Mouse (Mus musculus) urinary bladder, adult 18-20 months (tissue): ENCODE data around the gene Fry.

Experiments
- DNase-seq, 2 experiments: peaks; one replicate each; pipeline ENCODE4 v3.0.0; 2022; ENCODE audit warnings: low spot score in 2 of 2, mixed read lengths in 2 of 2

Gene Fry

GRCm38 (mm10) chr5:150128432-150128831 lies 10.0 kb downstream of the Fry start:
- no peak for DNase-seq

- no peak for DNase-seq
These were observed 11.7 kb downstream of the Fry start for GRCm38 (mm10) chr5:150130144-150130543.

DNA sequence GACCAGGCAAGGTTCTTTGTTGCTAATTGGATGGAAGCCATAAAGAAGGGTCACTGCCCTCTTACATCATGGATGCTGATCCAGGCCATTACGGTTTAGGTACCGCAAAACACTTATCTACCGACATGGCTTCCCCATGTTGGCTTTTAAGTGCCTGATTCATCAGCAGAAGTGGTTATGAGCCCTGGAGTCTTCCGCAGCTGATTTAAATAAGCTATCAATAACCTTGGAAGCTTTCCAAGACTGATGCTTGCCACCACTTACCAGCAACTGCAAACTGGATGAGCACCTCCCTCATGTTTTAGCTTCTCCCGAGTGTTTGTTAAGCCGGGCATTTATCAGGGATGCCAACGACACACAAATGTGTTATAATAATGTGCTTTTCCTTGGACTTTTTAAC lies 12.7 kb downstream of the Fry start:
- DNase-seq = no peak

DNA sequence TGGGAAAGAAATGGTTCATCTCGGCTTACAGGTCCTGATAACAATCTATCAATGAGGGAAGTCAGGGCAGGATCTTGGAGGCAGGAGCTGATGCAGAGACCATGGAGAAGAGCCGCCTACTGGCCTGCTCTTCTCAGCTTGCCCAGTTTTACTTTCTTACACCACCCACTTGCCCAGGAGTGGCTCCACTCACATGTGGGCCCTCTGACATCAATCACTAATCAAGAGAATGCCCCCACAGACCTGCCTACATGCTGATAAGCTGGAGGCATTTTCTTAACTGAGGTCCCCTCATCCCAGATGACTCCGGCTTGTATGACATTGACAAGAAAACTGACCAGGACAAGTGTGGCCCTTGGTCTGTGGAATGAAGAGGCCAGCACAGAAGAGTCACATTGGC lies 16.2 kb downstream of the Fry start:
- no peak for DNase-seq

GRCm38 (mm10) chr5:150135529-150135928 lies 17.1 kb downstream of the Fry start:
- DNase-seq = no peak

DNA sequence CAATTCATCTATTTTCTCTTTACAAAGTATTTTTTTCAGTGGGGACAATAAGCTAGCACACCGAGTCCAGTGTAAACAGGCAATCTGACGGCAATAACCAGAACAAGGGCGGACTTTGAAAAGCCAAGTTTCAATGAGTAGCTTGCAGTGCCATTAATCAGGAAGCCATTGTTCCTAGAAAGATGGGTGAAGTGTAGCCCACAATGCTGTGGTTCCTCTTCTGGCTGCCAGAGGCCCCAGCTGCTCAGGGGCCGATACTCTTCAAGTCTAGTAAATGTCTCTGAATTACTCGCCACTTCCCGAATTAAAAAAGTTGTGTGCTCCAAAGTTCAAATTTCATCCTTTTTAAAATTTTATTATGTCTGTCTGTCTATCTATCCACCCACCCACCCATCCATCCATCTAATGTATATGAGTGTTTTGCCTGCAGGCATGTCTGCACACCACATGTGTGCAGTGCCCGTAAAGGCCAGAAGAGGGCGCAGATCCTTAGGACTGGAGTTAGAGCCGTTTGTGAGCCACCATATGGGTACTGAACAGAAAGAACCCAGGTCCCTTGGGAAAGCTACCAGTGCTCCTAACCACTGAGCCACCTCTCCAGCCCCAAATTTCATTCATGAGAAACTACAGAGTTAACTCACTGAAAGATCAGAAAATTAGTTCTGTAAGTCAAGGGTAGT lies 19.5 kb downstream of the Fry start:
- no peak for DNase-seq

DNA sequence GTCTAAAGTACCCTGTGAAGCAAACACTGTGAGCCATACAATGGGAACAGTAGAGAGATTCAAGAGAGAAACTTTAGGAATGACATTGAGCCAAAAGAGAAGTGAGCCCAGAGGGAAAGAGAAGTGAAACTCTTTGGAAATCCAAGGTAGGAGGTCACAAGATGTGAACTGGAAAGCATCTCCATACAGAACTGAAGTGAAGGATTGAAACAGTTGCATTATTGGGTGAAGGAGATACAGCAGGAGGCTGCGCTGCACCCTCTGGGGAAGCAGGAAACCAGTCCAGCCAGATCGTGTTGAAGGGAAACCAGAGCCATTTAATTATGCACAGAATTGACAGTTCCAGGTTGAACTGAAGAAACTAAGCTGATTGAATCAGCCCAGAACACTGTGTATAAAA lies 22.1 kb downstream of the Fry start:
- DNase-seq = no peak

DNA sequence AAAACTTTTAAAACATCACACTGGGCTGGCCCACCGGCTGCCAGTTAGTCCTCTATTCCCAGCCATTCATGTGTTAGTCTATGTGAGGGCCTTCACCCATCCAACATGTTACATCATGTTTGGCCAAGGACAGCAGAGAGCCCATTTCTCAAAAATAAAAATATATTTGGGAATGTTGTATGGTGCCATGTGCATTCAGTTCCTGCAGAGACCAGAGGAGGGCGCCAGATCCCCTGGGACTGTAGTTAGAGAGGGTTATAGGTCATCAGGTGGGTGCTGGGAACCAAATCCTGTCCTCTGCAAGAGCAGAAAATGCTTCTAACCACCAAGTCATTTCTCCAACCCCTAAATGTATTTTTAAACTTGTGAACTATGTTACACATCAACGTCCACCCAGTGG lies 27.5 kb downstream of the Fry start:
- no peak for DNase-seq

DNA sequence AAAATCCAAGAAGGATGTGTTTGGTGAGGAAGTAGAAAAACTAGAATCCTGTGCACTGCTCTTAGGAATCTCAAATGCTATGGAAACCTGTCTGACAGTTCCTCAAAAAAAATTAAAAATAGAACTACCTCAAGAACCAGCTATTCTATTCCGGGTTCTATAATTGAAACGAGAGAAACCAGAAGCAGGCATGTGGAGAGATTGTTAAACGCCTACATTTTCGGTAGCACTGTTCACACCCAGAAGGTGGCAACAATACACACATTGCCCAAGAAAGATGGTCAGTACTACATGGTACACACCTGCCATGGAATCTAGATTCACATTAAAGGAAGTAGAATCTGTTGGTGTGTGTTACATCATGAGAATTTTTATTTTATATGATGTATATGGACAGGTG lies 28.2 kb downstream of the Fry start:
- DNase-seq = no peak

DNA sequence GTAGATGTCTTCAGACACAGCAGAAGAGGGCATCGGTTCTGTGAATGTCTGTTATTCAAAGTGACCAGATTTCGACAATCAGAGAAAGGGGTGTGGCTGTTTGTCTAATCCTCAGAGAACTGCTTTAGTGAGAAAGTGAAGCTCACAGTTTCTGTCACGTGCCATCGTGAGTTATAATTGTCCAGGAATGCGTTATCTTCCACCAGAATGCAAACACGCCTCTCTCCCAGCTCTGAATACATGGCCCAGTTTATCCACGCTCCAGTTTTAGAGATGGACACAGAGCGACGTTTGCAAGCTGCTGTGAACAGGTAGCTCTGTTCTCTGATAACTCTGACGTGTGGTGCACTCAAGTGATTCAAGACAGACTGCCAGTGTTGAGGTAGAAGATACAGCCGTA lies 31.3 kb downstream of the Fry start:
- DNase-seq = no peak

DNA sequence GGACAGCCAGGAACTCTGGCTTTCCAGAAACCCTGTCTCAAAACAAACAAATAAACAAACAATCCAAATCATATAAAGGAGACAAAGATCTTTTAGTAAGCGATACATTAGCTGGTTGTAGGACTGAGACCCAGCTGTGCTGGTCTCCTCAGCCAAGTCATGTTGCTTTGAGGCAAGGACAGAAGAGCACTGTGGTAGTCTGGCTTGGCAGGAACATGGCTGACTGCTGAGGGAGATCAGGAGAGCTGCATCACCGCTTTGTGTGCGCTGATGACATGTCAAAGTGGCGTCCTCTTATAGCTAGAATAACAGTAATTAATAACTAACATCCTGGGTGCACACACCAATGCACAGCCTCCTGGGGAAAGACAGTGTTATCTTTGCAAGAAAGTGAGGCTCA lies 32.5 kb downstream of the Fry start:
- no peak for DNase-seq

DNA sequence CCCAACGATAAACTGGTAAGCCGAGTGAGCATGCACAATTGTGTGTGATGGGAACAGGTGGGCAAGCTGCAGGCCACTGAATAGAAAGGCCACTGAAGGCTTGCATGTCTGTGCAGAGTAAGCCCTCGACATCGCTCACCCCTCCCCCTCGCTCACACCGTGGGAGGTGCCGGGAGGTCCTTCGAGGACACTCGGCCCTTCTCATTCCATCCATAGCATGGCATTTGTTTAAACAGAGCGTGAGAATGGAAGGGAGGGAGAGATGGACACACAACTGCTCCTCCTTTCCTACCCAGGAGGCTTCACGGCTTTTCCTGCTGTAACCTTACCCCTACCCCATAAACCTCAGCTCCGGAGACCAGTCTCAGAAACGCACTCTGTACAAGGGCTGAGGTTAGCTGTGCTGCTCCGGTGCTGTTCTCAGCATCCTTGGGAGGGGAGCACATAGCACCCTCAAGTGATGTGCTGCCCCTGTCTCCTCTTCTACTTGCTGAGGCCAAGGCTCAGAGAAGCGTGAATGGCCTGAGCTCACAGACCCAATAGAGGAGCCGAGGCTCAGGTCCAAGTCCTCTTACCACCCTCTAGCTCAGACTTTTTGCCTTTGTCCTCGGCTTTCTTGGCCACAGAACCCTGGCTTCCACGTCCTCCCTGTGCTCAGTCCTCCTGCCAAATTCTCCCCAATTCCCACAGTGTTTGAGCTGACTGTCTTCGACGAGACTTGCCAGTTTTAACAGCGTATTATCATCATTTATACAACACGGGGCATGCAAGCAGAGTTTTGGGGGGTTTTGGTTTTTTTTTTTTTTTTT lies 33.8 kb downstream of the Fry start:
- no peak for DNase-seq

DNA sequence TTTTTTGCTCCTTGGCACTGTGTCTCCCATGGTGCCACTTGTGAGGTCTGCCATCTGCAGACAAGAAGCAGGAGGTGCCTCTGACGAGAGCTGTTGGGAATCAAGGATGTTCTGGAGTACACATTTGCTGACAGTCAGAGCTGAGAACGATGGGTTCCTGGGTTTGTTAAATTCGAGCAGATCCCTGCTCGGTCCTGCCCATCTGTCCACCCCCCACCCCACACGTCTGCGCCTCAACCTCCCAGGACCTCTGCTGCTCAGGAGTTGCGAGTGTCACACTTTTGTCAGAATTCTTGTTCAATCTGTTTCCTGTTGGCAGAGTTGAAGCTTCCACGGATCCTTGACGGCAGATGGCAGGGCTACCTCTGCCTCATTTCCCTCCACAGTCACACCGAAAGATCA lies 34.4 kb downstream of the Fry start:
- no peak for DNase-seq

GRCm38 (mm10) chr5:150155388-150155787 lies 36.9 kb downstream of the Fry start:
- no peak for DNase-seq

GRCm38 (mm10) chr5:150156063-150156786 lies 37.8 kb downstream of the Fry start:
- no peak for DNase-seq

DNA sequence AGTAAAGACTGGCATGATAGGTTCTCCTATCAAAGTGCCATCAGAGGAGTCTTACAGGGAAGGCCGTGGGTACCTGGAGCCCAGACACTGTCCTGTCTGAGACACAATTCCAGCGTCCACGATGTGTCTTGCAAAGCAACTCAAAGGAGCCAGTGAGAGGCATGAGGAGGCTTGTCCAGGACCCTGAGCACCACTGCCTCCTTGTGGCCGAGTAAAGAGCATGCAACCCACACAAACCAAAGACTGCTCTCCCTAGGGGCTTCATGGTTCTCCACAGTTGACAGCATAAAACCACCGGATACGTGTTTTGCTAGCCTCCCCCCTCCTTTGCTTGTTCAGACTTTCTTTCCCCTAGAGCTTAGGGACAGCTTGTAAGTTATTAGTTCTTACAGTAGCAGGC lies 39.2 kb downstream of the Fry start:
- DNase-seq = no peak

GRCm38 (mm10) chr5:150159151-150159550 lies 40.7 kb downstream of the Fry start:
- no peak for DNase-seq

DNA sequence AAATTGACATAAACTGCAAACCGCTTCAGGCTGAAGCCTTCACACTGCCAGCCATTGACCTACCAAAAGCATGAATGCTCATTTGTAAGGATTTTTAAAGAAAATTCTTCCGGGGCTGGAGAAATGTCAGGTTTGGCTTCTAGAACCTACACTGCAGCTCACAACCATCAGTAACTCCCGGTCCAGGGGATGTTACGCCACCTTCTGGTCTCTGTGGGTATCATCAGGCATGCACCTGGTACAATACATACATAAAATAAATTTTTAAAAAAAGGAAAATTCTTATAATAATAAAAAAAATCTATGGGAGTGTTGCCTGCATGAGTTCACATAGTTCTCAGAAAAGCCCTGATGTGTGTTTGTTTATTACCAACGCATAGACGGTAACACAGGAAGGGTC lies 42.7 kb downstream of the Fry start:
- DNase-seq = no peak

GRCm38 (mm10) chr5:150161898-150162297 lies 43.5 kb downstream of the Fry start:
- no peak for DNase-seq

GRCm38 (mm10) chr5:150164671-150165070 lies 46.2 kb downstream of the Fry start:
- no peak for DNase-seq

- DNase-seq = no peak
These were observed 48.4 kb downstream of the Fry start for GRCm38 (mm10) chr5:150166811-150167210.

GRCm38 (mm10) chr5:150167287-150167686 lies 48.8 kb downstream of the Fry start:
- DNase-seq = no peak

GRCm38 (mm10) chr5:150168712-150169111 lies 50.3 kb downstream of the Fry start:
- no peak for DNase-seq
